Mouse (Mus musculus) forebrain, embryonic 15.5 days (tissue): Measurements from ENCODE around the gene Mb. TPM values are rescaled to one million over a fixed set of nuclear protein-coding genes. Genes with fewer than 3 reads are reported as not detected.

ENCODE experiments used
- ATAC-seq: fragments of 200-750 bp; cut with Nextera tagmentation; replicated peaks from 2 replicates; pipeline ENCODE4 v1.8.0; 2017; ENCODE audit warnings: mild to moderate bottlenecking, moderate TSS enrichment, moderate library complexity
- H3K27ac ChIP-seq: fragments of 300-500 bp; sonication (generic); replicated peaks from 2 replicates; pipeline ENCODE4 v1.5.1; 2015; ENCODE audit warnings: mild to moderate bottlenecking, inconsistent platforms
- H3K27me3 ChIP-seq: fragments of 300-500 bp; sonication (generic); 2 replicates; pipeline ENCODE4 v1.6.1; 2015; ENCODE audit warnings: inconsistent platforms
- H3K36me3 ChIP-seq: fragments of 300-500 bp; sonication (generic); 2 replicates; pipeline ENCODE4 v1.6.1; 2015; ENCODE audit warnings: mild to moderate bottlenecking, inconsistent platforms
- H3K4me1 ChIP-seq: fragments of 300-500 bp; sonication (generic); 2 replicates; pipeline ENCODE4 v1.6.1; 2015; ENCODE audit warnings: inconsistent platforms
- H3K4me2 ChIP-seq: fragments of 300-500 bp; sonication (generic); replicated peaks from 2 replicates; pipeline ENCODE4 v1.6.1; 2015; ENCODE audit warnings: mild to moderate bottlenecking, inconsistent platforms
- H3K4me3 ChIP-seq: fragments of 300-500 bp; sonication (generic); 2 replicates; pipeline ENCODE4 v1.5.1; 2015; ENCODE audit warnings: mild to moderate bottlenecking, inconsistent platforms
- H3K9ac ChIP-seq: fragments of 300-500 bp; sonication (generic); replicated peaks from 2 replicates; pipeline ENCODE4 v1.6.1; 2015; ENCODE audit warnings: mild to moderate bottlenecking, inconsistent platforms
- H3K9me3 ChIP-seq: fragments of 300-500 bp; sonication (generic); 2 replicates; pipeline ENCODE4 v1.6.1; 2016; ENCODE audit warnings: inconsistent platforms
- WGBS: fragments of 180-500 bp; shearing (Covaris S2); methylation state at CpG from one replicate; pipeline ENCODE4 v1.1.7; 2015; ENCODE audit warnings: mixed read lengths; 5-methylcytosine and 5-hydroxymethylcytosine counted together
- polyA plus RNA-seq: library from polyadenylated mRNA; unstranded; fragments of >200 nt; fragmentation: Nextera tagmentation; extraction: Ambion mirVana; gene quantifications from 2 replicates; pipeline ENCODE4 v1.2.1, GENCODE M21; 2015

The Mb gene
- polyA plus RNA-seq, 1 experiment from 2014 or later = not detected

GRCm38 (mm10) chr15:77003173-77003867 lies 47.1 kb downstream of the Mb start:
- Histone ChIP-seq H3K4me2 (no peak overlapping the region), H3K9ac (no peak overlapping the region), H3K36me3 (no peaks in the 10 kb centered on the region), H3K4me1 (peaks cover 6% of the 10 kb centered on the region; the same call in 1 of the 2 replicates), H3K4me3 (no peak overlapping the region), H3K9me3 (no peaks in the 10 kb centered on the region), H3K27me3 (no peaks in the 10 kb centered on the region), H3K27ac (no peak overlapping the region)
- WGBS = 95% methylated on average over 3 of the region's 3 CpGs
- no peak for ATAC-seq

- Histone ChIP-seq H3K9ac (no peak overlapping the region), H3K4me2 (peak overlapping the region; percentile 26)
- WGBS = 45% methylated on average over 21 of the region's 21 CpGs
Observed at GRCm38 (mm10) chr15:76998878-76999588, 51.4 kb downstream of the Mb start.

DNA sequence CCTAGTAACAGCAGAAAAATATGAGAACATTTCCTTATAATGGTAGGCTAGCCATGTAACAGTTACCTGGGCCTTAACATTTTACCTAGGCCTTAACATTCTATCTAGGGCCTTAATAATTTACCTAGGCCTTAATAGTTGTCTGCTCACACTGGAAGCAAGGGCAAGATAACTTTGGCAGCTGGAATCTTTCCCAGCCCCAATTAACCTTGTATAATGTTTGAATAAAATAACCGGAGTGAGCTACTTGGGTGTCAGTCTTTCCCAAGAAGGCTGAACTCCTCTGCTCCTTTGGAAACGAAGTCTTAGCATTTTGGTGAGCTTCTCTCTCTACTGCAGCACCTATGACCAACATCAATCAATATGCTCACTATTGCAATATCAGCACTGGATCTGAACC lies 52.4 kb downstream of the Mb start:
- no peak overlapping the region for H3K4me2 ChIP-seq
- no peak for ATAC-seq
- H3K9ac ChIP-seq = no peak overlapping the region
- no peaks in the 10 kb centered on the region for H3K9me3 ChIP-seq
- no peak overlapping the region for H3K27ac ChIP-seq
- no peaks in the 10 kb centered on the region for H3K27me3 ChIP-seq
- H3K4me3 ChIP-seq = no peak overlapping the region
- H3K36me3 ChIP-seq = no peaks in the 10 kb centered on the region
- peaks cover 6% of the 10 kb centered on the region; the same call in 1 of the 2 replicates for H3K4me1 ChIP-seq
- 62% methylated on average over 2 of the region's 2 CpGs for WGBS

More at GRCm38 (mm10) chr15:76998878-76999588, 51.4 kb downstream of the Mb start:
- Histone ChIP-seq H3K27ac (no peak overlapping the region), H3K27me3 (no peaks in the 10 kb centered on the region), H3K9me3 (no peaks in the 10 kb centered on the region), H3K36me3 (no peaks in the 10 kb centered on the region), H3K4me1 (peaks cover 6% of the 10 kb centered on the region; the same call in 1 of the 2 replicates), H3K4me3 (no peak overlapping the region)
- no peak; the same call in 1 of the 2 replicates for ATAC-seq

DNA sequence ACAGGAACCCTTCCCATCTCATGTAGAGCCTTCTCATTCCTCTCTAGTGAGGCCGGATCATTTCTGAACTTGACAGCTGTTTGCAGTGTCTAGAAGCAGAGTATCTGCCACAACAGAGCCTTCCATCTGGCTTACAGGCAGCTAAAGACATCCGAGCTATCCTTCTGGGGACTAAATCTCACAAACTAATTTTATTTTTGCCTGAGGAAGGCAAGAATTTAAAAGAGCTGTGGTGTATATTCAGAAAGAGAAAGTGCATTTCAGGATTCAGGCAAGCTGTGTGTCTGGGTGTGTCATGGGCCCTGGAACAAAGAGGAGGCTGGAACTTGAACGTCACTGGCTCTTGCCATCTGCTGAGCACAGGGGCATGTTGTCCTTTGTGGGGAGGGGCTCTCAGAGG lies 56.1 kb downstream of the Mb start:
- H3K4me1 ChIP-seq = peaks cover 6% of the 10 kb centered on the region; the same call in 1 of the 2 replicates
- no peak for ATAC-seq
- WGBS = 73% methylated on average over 3 of the region's 3 CpGs
- H3K27ac ChIP-seq = no peak overlapping the region
- H3K9ac ChIP-seq = no peak overlapping the region
- H3K36me3 ChIP-seq = no peaks in the 10 kb centered on the region
- H3K9me3 ChIP-seq = no peaks in the 10 kb centered on the region
- no peak overlapping the region for H3K4me2 ChIP-seq
- no peak overlapping the region for H3K4me3 ChIP-seq
- H3K27me3 ChIP-seq = no peaks in the 10 kb centered on the region

DNA sequence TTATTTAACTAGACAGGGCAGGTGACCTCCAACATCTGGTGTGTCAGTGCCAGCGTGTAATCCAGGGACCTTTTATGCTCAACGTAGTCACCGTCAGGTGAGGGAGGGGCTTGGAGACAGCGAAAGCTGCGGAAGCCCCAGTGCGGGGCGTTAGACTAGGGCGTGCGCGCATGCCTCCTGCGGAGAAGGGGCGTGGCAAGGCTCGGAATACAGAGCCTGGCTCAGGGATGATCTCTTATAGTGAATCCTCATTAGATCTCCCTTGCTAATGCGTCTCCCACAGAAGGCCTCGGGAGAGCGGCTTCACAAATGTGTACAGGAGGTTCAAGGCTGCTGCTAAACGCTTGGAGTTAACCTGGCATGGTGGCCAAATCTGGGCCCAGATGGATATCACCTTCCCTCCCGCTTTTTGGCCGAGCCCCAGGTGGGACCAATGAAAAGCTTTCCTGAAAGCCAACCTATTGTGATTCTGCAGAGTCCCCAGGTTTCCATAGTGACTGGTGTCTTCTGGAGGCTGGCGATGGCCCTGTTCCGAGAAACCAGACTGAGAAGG lies 62.9 kb downstream of the Mb start:
- H3K9ac ChIP-seq = peak overlapping the region; percentile 44
- no peaks in the 10 kb centered on the region for H3K36me3 ChIP-seq
- no peaks in the 10 kb centered on the region for H3K9me3 ChIP-seq
- ATAC-seq = peak; percentile 95
- H3K4me1 ChIP-seq = peaks cover 14% of the 10 kb centered on the region
- peak overlapping the region; percentile 79 for H3K27ac ChIP-seq
- H3K4me3 ChIP-seq = peak overlapping the region; percentile 44
- 2% methylated on average over 21 of the region's 21 CpGs for WGBS
- H3K27me3 ChIP-seq = no peaks in the 10 kb centered on the region
- H3K4me2 ChIP-seq = peak overlapping the region; percentile 57

- no peaks in the 10 kb centered on the region for H3K9me3 ChIP-seq
- peak overlapping the region; percentile 44 for H3K4me3 ChIP-seq
- H3K4me2 ChIP-seq = peak overlapping the region; percentile 57
- H3K4me1 ChIP-seq = peaks cover 14% of the 10 kb centered on the region
- WGBS = 17% methylated on average over 11 of the region's 11 CpGs
- H3K27ac ChIP-seq = peak overlapping the region; percentile 79; the same call in 1 of the 2 replicates
- H3K9ac ChIP-seq = peak overlapping the region; percentile 44
- no peaks in the 10 kb centered on the region for H3K27me3 ChIP-seq
- no peaks in the 10 kb centered on the region for H3K36me3 ChIP-seq
- peak; percentile 1; the same call in 1 of the 2 replicates for ATAC-seq
Observed at GRCm38 (mm10) chr15:76987137-76987536, 63.3 kb downstream of the Mb start.

GRCm38 (mm10) chr15:76982745-76983144 lies 67.7 kb downstream of the Mb start:
- Histone ChIP-seq H3K27me3 (no peaks in the 10 kb centered on the region), H3K4me2 (no peak overlapping the region), H3K4me1 (peaks cover 7% of the 10 kb centered on the region), H3K27ac (no peak overlapping the region), H3K36me3 (no peaks in the 10 kb centered on the region), H3K4me3 (no peak overlapping the region), H3K9ac (no peak overlapping the region), H3K9me3 (no peaks in the 10 kb centered on the region)
- WGBS = 49% methylated on average over 3 of the region's 3 CpGs
- no peak for ATAC-seq

DNA sequence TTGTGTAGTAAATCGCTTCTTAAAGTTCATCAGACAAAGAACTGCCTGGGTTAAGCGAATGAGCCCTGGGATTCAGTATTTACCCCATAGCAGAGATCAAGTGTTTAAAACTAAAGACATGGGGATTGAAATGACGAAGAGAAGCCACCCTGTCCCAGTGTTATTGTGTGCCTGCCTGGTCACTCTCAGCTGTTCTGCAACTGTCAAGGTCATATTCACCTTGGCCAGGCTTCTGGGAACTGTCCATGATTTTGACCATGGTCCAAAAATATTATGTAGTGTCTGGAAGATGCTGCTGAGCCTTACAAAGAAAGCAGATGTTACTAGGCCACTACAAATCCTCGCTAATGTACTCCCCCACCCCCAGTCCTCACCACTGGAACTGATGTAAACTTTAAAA lies 70.7 kb downstream of the Mb start:
- no peaks in the 10 kb centered on the region for H3K9me3 ChIP-seq
- H3K27me3 ChIP-seq = no peaks in the 10 kb centered on the region
- H3K27ac ChIP-seq = no peak overlapping the region
- no peaks in the 10 kb centered on the region; the same call in 1 of the 2 replicates for H3K4me1 ChIP-seq
- no peak overlapping the region for H3K4me3 ChIP-seq
- ATAC-seq = no peak
- no peak overlapping the region for H3K9ac ChIP-seq
- H3K36me3 ChIP-seq = no peaks in the 10 kb centered on the region
- no peak overlapping the region for H3K4me2 ChIP-seq
- 86% methylated on average over 4 of the region's 4 CpGs for WGBS

- H3K4me2 ChIP-seq = no peak overlapping the region
- no peaks in the 10 kb centered on the region for H3K9me3 ChIP-seq
- no peak overlapping the region for H3K4me3 ChIP-seq
- 49% methylated on average over 5 of the region's 5 CpGs for WGBS
- H3K27ac ChIP-seq = no peak overlapping the region
- no peaks in the 10 kb centered on the region for H3K27me3 ChIP-seq
- no peaks in the 10 kb centered on the region for H3K36me3 ChIP-seq
- ATAC-seq = no peak
- H3K9ac ChIP-seq = no peak overlapping the region
- peaks cover 6% of the 10 kb centered on the region for H3K4me1 ChIP-seq
Observed at GRCm38 (mm10) chr15:76976619-76977018, 73.9 kb downstream of the Mb start.

- Histone ChIP-seq H3K27ac (peak overlapping the region; percentile 66), H3K9ac (peak overlapping the region; percentile 71), H3K27me3 (no peaks in the 10 kb centered on the region), H3K4me3 (peak overlapping the region; percentile 51), H3K36me3 (no peaks in the 10 kb centered on the region), H3K4me1 (peaks cover 6% of the 10 kb centered on the region), H3K9me3 (no peaks in the 10 kb centered on the region), H3K4me2 (peak overlapping the region; percentile 64)
- peak; percentile 81 for ATAC-seq
- 8% methylated on average over 26 of the region's 31 CpGs for WGBS
Observed at GRCm38 (mm10) chr15:76973855-76974651, 76.4 kb downstream of the Mb start.

GRCm38 (mm10) chr15:76973272-76973854 lies 77.1 kb downstream of the Mb start:
- Histone ChIP-seq H3K9me3 (no peaks in the 10 kb centered on the region), H3K36me3 (no peaks in the 10 kb centered on the region), H3K9ac (no peak overlapping the region), H3K4me3 (peak overlapping the region; percentile 51; the same call in 1 of the 2 replicates), H3K4me1 (peaks cover 6% of the 10 kb centered on the region), H3K27me3 (no peaks in the 10 kb centered on the region), H3K27ac (no peak overlapping the region), H3K4me2 (peak overlapping the region; percentile 64; the same call in 1 of the 2 replicates)
- ATAC-seq = peak; percentile 69
- 31% methylated on average over 8 of the region's 8 CpGs for WGBS
